Mouse (Mus musculus) embryo, embryonic 10.5 days (tissue): ENCODE data around the gene Rps25.
A peak's percentile ranks its signal among the peaks of the same experiment; 100 is the strongest.

Experiments
- DNase-seq: peaks from one replicate; pipeline ENCODE4 v3.0.0-alpha.2; 2015; ENCODE audit warnings: low spot score

Rps25 gene

DNA sequence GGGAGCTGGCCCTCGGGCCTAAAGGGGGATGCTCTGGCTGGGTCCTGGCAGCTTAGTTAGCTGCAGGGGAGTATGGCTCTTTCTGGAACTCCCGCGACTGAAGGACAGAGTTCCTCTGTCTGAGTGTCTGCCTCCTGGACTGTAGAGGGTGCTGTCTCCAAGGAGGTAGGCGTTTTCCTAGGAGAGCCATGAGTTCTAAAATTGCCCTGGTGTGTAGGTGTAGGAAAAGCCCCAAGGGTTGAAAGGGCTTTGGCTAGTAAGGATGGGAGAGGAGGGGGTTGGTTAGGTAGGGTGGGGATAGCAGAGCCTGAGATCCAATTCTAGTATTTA, 47.9 kb downstream of the Rps25 start, which contains the start of gene Upk2:
TSS of gene Upk2 (minus strand) at position 86 of the 330 bp plus-strand sequence.
- DNase-seq = peak; percentile 14

DNA sequence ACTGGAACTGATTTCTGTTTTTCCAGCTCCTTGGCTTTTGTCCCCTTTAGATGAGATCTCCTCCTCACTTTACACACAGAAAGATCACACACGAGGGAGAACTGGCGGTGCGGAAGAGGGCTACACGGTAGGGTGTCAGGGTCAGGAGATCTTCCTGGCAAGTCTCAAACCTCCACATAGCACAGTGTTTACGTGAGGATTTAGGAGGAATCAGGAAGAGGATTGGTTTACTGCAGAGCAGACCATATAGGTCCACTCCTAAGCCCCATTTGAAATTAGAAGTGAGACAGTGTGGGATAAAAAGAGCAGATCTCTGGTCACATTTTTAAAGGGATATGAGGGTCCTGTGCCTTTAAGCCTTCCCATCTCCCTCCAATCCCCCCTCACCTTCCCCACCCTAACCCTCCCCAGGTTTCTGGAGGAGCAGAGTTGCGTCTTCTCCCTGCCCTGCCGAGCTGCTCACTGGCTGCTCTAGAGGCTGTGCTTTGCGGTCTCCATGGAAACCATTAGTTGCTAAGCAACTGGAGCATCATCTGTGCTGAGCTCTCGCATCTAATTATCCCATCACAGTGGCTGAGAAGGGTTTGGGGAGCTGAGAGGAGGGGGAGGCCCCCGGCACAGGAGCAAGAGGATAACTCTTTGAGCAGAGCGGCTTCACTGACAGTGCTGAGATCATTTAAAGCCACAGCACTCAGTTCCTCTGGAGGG, 50.2 kb downstream of the Rps25 start:
- peak; percentile 93 for DNase-seq
